20 mouse cellular contexts compared by ENCODE assay signal in genomic region chrX:13022547-13023310, GRCm38 (mm10).
"Had no signal": no experiment of that assay in that cellular context is flagged by ENCODE, and none has a peak within 500 bp of the region (broad histone marks: within the 10 kb centered on the region; RNA-seq: fewer than 3 reads in every experiment).

No protein-coding gene starts in this region.

- H3K4me2 ChIP-seq: kidney, embryonic 15.5 days; limb, embryonic 13.5 days; liver, embryonic 12.5 days; liver, embryonic 15.5 days; lung, embryonic 15.5 days; midbrain, embryonic 12.5 days; midbrain, embryonic 15.5 days; neural tube, embryonic 13.5 days had no signal

- H3K27me3 ChIP-seq: limb, embryonic 13.5 days; liver, embryonic 12.5 days; liver, embryonic 15.5 days; lung, embryonic 15.5 days; midbrain, embryonic 12.5 days; midbrain, embryonic 15.5 days; neural tube, embryonic 13.5 days had no signal

- H3K4me1 ChIP-seq: kidney, embryonic 15.5 days; limb, embryonic 10.5 days; limb, embryonic 13.5 days; liver, embryonic 12.5 days; liver, embryonic 15.5 days; lung, embryonic 15.5 days; midbrain, embryonic 12.5 days; midbrain, embryonic 15.5 days; neural tube, embryonic 13.5 days had no signal

- DNase-seq: kidney, postnatal 10 days; kidney, postnatal 36 days; liver; lung, adult 18-20 months; lung, postnatal 10 days; retina, postnatal 1 day; right cerebral cortex, postnatal 25 days; spleen, adult 18-20 months; thymus, adult 18-20 months; thymus, postnatal 36 days had no signal

- H3K36me3 ChIP-seq: kidney, embryonic 15.5 days; limb, embryonic 10.5 days; limb, embryonic 13.5 days; liver, embryonic 12.5 days; liver, embryonic 15.5 days; lung, embryonic 15.5 days; midbrain, embryonic 12.5 days; midbrain, embryonic 15.5 days; neural tube, embryonic 13.5 days had no signal

- ATAC-seq: liver, embryonic 12.5 days; midbrain, embryonic 15.5 days had no signal

- H3K4me3 ChIP-seq: kidney, embryonic 15.5 days; limb, embryonic 10.5 days; limb, embryonic 13.5 days; liver, embryonic 12.5 days; liver, embryonic 15.5 days; lung, embryonic 15.5 days; midbrain, embryonic 12.5 days; midbrain, embryonic 15.5 days; neural tube, embryonic 13.5 days had no signal

- H3K27ac ChIP-seq: kidney, embryonic 15.5 days; limb, embryonic 10.5 days; limb, embryonic 13.5 days; liver, embryonic 12.5 days; liver, embryonic 15.5 days; lung, embryonic 15.5 days; macrophage; midbrain, embryonic 12.5 days; midbrain, embryonic 15.5 days; neural tube, embryonic 13.5 days had no signal

- H3K9me3 ChIP-seq: kidney, embryonic 15.5 days; limb, embryonic 10.5 days; limb, embryonic 13.5 days; liver, embryonic 12.5 days; liver, embryonic 15.5 days; lung, embryonic 15.5 days; midbrain, embryonic 12.5 days; midbrain, embryonic 15.5 days; neural tube, embryonic 13.5 days had no signal

- H3K9ac ChIP-seq: kidney, embryonic 15.5 days; limb, embryonic 13.5 days; liver, embryonic 12.5 days; liver, embryonic 15.5 days; lung, embryonic 15.5 days; midbrain, embryonic 12.5 days; midbrain, embryonic 15.5 days; neural tube, embryonic 13.5 days had no signal
